Mouse (Mus musculus) heart, adult 2 months (tissue): ENCODE measurements at regions not wholly inside any gene's neighbourhood (a gene's known extent, or its start where the extent isn't known, plus 50 kb on each side); places are given as distances from the start of the nearest gene placed in this dataset.

Experiments
- CTCF ChIP-seq: fragments of 200-600 bp; IDR thresholded peaks from 2 replicates; pipeline ENCODE4 v1.8.1; 2022; ENCODE audit warnings: antibody characterized with exemption, mild to moderate bottlenecking, moderate library complexity
- POLR2A ChIP-seq: fragments of 200-500 bp; IDR thresholded peaks from 2 replicates; pipeline ENCODE4 v1.6.1; 2011; ENCODE audit warnings: mild to moderate bottlenecking, low read depth, low read length, control low read depth; ENCODE audit not compliant: insufficient read depth

DNA sequence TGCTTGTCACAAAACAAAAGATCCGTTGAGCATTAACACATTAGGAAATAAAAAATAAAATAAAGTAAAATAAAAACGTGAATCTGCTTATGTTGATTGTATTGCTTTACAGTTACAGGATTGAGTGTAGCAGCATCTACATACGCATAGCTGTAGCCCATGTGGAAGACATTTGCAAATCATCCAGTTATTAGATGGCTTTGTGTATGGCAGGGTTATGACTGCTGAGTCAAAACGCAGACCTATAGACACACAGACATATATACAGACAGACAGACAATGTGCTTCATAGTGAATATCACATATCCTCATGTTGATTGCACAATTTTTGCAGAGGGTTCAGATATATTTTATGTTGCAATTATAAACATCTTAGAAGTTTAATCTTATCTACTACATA, 64.5 kb downstream of the Gm11146 start:
- TF ChIP-seq POLR2A: no peak
- TF ChIP-seq CTCF: no peak
